Mouse (Mus musculus): ENCODE data around the gene Zfp638. TPM values are rescaled to one million over a fixed set of nuclear protein-coding genes. Genes with fewer than 3 reads are reported as not detected.
"Not testable (repeated sequence)": the region's sequence is repeated elsewhere in the genome, so short reads cannot be mapped to it uniquely, and the experiment has no call there.

Zfp638 gene
- 108 and 110 TPM in 2 replicates for polyA plus RNA-seq (2014; fragmentation: Nextera tagmentation; extraction: Ambion mirVana)

DNA sequence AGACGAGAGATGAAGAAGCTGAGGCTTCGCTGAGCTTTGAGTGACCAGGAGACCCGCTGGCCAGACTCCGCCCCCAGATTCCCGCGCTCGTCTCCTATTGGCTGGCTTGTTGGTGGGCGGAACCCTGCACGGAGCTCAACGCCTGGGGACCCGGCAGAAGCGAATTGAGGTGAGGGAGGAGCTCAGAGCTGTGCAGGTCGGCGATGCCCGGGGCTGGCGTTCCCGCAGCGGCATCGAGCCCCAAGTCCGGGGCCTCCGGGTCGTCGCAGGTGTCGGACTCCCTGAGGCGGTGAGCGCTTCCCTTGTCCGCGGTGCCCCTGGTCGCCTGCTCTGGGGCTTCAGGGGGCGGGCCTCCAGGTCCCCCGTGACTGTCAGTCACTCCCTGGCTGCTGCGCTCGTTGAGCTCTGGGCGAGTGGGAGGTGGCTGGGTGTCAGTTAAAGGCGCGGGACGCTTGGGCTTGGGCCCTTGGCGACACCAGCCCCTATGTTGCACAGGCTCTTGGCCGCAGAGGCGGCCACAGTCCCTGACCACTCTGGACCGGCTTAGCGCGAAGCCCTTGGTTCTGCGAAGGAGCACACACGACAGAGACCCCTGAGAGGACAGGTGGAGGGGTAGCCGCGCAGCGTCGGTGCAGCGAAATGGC is at the start of gene Zfp638:
Zfp638 (plus strand) TSS at position 156 of the 644 bp plus-strand sequence.
- under 1% methylated on average over 50 of the region's 50 CpGs for WGBS
- H3K4me3 ChIP-seq (replicated peaks; ENCODE audit: low read depth, low read length), result peak within 1 kb of the TSS; percentile 71
- H3K4me2 ChIP-seq (ENCODE audit: low read length), result peak within 1 kb of the TSS; percentile 99
- H3K36me3 ChIP-seq (ENCODE audit: control insufficient read depth, insufficient read depth, low read length), result no peaks in the 10 kb centered on the region
- peak within 1 kb of the TSS; percentile 65 for H3K9ac ChIP-seq (replicated peaks; ENCODE audit: low read length)
- peak; percentile 92 for DNase-seq
- H3K9me3 ChIP-seq (ENCODE audit: control insufficient read depth, low read length), result no peaks in the 10 kb centered on the region
- ATAC-seq (ENCODE audit: low FRiP score, low TSS enrichment), result peak; percentile 95
- H3K27me3 ChIP-seq (ENCODE audit: control insufficient read depth, insufficient read depth, low read length), result no peaks in the 10 kb centered on the region
- H3K4me1 ChIP-seq (ENCODE audit: control insufficient read depth, insufficient read depth, low read length), result no peaks in the 10 kb centered on the region
- peak within 1 kb of the TSS; percentile 45 for H3K27ac ChIP-seq (replicated peaks; ENCODE audit: low read depth, low read length)

DNA sequence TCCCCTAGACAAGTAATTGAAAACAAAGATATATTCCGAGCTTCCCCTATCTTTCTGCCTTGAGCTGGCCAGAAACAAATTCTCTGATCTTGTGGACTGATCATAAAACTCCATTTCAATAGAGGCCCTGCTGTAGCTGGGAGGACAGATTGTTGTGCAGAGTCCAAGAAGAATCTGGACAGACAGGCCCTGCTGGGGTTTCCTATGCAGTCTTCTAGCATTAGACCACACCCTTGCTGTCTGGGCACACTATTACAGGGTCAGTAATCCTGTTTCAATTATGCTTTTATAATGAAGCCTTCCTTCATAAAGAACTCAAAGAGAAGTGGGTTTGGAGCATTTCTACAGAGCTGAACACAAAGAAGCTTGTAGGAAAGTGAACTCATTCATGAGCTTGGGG is 47.9 kb upstream of the Zfp638 start:
- no peaks in the 10 kb centered on the region for H3K9me3 ChIP-seq (ENCODE audit: control insufficient read depth, low read length)
- 82% methylated on average over 1 of the region's 1 CpGs for WGBS
- H3K4me2 ChIP-seq (ENCODE audit: low read length), result no peak overlapping the region

DNA sequence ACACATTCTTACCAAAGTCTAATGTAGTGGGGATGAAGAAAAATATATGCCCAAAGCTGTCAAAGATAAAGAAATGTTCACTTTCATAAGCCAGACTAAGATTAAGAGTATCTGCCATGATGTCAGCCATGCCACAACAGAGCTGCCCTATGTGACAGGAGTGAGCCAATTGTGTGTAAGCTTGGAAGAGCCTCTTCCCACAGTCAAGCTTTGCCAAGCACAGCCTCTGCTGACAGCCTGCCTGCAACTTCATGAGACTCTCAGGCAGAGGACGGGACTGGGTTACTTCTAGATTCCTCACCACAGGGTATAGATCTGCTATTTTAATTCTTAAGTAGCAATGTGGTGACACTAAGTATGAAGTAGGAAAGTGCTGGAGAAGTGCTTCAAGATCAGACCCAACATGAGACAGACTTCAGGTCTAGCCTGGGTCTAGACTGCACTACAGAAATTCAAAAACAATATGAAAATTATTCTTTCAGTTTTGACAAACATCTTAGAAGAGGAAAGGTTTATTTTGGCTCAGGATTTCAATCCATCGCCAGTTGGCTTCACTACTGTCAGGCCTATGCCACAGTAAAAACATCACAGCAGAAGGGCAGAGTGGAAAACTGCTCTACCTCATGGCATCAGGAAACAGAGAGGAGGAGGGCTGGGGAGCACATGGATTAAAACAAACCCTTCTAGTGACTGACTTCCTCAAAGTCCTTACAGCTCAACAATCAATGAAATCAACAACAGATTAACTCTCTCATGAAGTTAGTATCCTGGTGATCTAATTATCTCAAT is 46.0 kb upstream of the Zfp638 start:
- 84% methylated on average over 2 of the region's 2 CpGs for WGBS
- no peak for ATAC-seq (ENCODE audit: low FRiP score, low TSS enrichment)
- H3K36me3 ChIP-seq (ENCODE audit: control insufficient read depth, insufficient read depth, low read length), result peaks cover 3% of the 10 kb centered on the region; the same call in 1 of the 2 replicates

More for the DNA sequence above, 47.9 kb upstream of the Zfp638 start:
- DNase-seq (no peak), ATAC-seq (ENCODE audit: low FRiP score, low TSS enrichment) (no peak)
- Histone ChIP-seq H3K27me3 (ENCODE audit: control insufficient read depth, insufficient read depth, low read length) (no peaks in the 10 kb centered on the region), H3K4me1 (ENCODE audit: control insufficient read depth, insufficient read depth, low read length) (no peaks in the 10 kb centered on the region), H3K36me3 (ENCODE audit: control insufficient read depth, insufficient read depth, low read length) (peaks cover 13% of the 10 kb centered on the region), H3K9ac (replicated peaks; ENCODE audit: low read length) (no peak overlapping the region), H3K27ac (replicated peaks; ENCODE audit: low read depth, low read length) (no peak overlapping the region), H3K4me3 (replicated peaks; ENCODE audit: low read depth, low read length) (no peak overlapping the region)

DNA sequence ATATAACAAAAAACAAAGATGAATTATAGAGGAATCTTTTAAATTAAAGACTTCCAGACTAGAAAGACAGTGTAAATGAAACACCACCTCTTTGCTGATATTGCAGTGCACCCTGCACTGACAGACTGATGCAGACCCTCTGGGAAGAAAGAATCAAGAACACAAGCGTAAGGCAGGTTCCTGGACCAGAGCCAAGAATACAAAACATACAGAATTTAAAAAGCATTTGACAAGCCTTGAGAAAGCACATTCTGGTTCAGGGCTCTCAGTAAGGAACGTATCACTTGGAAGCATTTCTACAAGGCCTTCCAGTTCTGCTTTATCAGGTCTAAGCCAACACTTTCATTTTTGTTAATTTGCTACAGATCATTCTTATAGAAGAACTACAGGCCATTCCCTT is 45.1 kb upstream of the Zfp638 start:
- Histone ChIP-seq H3K9ac (replicated peaks; ENCODE audit: low read length) (no peak overlapping the region), H3K4me2 (ENCODE audit: low read length) (no peak overlapping the region), H3K4me3 (replicated peaks; ENCODE audit: low read depth, low read length) (no peak overlapping the region), H3K9me3 (ENCODE audit: control insufficient read depth, low read length) (no peaks in the 10 kb centered on the region), H3K4me1 (ENCODE audit: control insufficient read depth, insufficient read depth, low read length) (no peaks in the 10 kb centered on the region), H3K36me3 (ENCODE audit: control insufficient read depth, insufficient read depth, low read length) (peaks cover 3% of the 10 kb centered on the region; the same call in 1 of the 2 replicates), H3K27me3 (ENCODE audit: control insufficient read depth, insufficient read depth, low read length) (no peaks in the 10 kb centered on the region), H3K27ac (replicated peaks; ENCODE audit: low read depth, low read length) (no peak overlapping the region)
- WGBS, result 32% methylated on average over 2 of the region's 2 CpGs
- ATAC-seq (ENCODE audit: low FRiP score, low TSS enrichment) (no peak), DNase-seq (peak; percentile 52)

More for the DNA sequence above, 46.0 kb upstream of the Zfp638 start:
- no peaks in the 10 kb centered on the region for H3K4me1 ChIP-seq (ENCODE audit: control insufficient read depth, insufficient read depth, low read length)
- no peak overlapping the region for H3K4me2 ChIP-seq (ENCODE audit: low read length)
- no peak overlapping the region for H3K4me3 ChIP-seq (replicated peaks; ENCODE audit: low read depth, low read length)
- H3K9ac ChIP-seq (replicated peaks; ENCODE audit: low read length), result no peak overlapping the region
- no peak for DNase-seq
- no peaks in the 10 kb centered on the region for H3K27me3 ChIP-seq (ENCODE audit: control insufficient read depth, insufficient read depth, low read length)
- no peaks in the 10 kb centered on the region for H3K9me3 ChIP-seq (ENCODE audit: control insufficient read depth, low read length)
- no peak overlapping the region for H3K27ac ChIP-seq (replicated peaks; ENCODE audit: low read depth, low read length)

DNA sequence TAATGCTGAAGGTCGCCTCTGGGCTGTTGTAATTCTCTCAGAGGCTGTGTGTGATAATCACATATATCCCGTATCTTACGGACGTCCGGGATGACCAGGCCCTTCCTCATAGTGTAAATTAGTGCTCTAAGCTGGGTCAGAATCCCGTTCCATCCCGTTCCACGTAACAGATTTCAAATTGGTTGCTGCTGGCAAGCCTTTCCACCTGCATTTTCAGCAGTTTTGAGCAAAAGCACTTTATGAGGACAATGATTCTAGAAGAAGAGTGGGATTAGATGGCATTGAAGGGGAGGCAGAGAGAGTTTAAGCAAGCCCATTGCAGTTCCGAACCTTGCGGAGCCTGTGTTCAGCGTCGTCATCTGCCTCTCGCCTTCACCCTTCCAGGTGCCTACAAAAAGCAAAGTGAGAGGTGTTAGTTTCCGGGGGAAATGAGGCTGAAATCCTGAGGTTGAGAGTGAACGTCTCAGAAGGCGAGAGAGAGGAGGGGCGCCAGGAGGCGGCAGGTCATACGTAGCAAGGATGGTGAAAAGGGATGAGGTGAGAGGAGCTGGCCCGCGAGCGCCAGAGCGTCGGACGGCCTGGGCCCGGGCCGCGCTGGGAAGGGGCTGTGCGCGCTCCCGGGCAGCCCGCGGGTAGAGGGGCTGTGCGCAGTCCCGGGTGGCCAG is 35.8 kb upstream of the Zfp638 start:
- H3K9me3 ChIP-seq (ENCODE audit: control insufficient read depth, low read length), result no peaks in the 10 kb centered on the region
- peak overlapping the region; percentile 90 for H3K27ac ChIP-seq (replicated peaks; ENCODE audit: low read depth, low read length)
- H3K27me3 ChIP-seq (ENCODE audit: control insufficient read depth, insufficient read depth, low read length), result no peaks in the 10 kb centered on the region
- ATAC-seq (ENCODE audit: low FRiP score, low TSS enrichment) (peak; percentile 85), DNase-seq (no peak)
- peak overlapping the region; percentile 70 for H3K4me3 ChIP-seq (replicated peaks; ENCODE audit: low read depth, low read length)
- WGBS, result under 1% methylated on average over 35 of the region's 35 CpGs
- no peaks in the 10 kb centered on the region for H3K36me3 ChIP-seq (ENCODE audit: control insufficient read depth, insufficient read depth, low read length)
- peak overlapping the region; percentile 80 for H3K9ac ChIP-seq (replicated peaks; ENCODE audit: low read length)
- H3K4me2 ChIP-seq (ENCODE audit: low read length), result peak overlapping the region; percentile 61
- H3K4me1 ChIP-seq (ENCODE audit: control insufficient read depth, insufficient read depth, low read length), result peaks cover 19% of the 10 kb centered on the region; the same call in 1 of the 2 replicates

DNA sequence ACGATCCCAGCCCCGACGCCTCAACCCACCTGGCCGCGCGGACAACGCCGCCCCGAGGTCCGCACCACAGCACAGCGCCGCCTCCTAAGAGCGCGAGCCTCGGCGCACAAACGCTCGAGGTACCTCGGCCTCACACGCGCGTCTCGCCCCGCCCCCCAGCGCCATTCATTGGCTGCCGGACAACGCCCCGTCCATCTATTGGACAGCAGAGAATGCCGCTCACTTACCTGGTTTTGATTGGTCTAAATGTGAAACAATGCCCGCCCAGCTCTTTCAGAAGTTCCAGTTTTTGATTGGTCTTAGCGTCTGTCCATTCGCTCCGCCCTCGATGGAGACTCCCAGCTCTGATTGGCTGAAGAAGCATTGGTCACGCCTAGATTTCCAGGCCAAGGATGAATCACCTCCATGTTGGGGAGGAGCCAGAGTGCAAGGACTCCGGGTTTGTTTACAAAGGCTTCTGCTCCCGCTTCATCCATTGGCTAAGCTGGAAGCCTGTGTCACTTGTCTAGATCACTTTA is 35.2 kb upstream of the Zfp638 start, which contains the start of gene Paip2b:
Paip2b (minus strand) TSS at position 136 of the 518 bp plus-strand sequence.
- Histone ChIP-seq H3K9ac (replicated peaks; ENCODE audit: low read length) (peak within 1 kb of the TSS; percentile 80), H3K4me1 (ENCODE audit: control insufficient read depth, insufficient read depth, low read length) (peaks cover 19% of the 10 kb centered on the region; the same call in 1 of the 2 replicates), H3K36me3 (ENCODE audit: control insufficient read depth, insufficient read depth, low read length) (no peaks in the 10 kb centered on the region), H3K27me3 (ENCODE audit: control insufficient read depth, insufficient read depth, low read length) (no peaks in the 10 kb centered on the region), H3K4me3 (replicated peaks; ENCODE audit: low read depth, low read length) (peak within 1 kb of the TSS; percentile 70), H3K27ac (replicated peaks; ENCODE audit: low read depth, low read length) (peak within 1 kb of the TSS; percentile 90), H3K9me3 (ENCODE audit: control insufficient read depth, low read length) (no peaks in the 10 kb centered on the region), H3K4me2 (ENCODE audit: low read length) (peak within 1 kb of the TSS; percentile 61)
- DNase-seq (peak; percentile 99), ATAC-seq (ENCODE audit: low FRiP score, low TSS enrichment) (peak; percentile 99)
- under 1% methylated on average over 37 of the region's 37 CpGs for WGBS

DNA sequence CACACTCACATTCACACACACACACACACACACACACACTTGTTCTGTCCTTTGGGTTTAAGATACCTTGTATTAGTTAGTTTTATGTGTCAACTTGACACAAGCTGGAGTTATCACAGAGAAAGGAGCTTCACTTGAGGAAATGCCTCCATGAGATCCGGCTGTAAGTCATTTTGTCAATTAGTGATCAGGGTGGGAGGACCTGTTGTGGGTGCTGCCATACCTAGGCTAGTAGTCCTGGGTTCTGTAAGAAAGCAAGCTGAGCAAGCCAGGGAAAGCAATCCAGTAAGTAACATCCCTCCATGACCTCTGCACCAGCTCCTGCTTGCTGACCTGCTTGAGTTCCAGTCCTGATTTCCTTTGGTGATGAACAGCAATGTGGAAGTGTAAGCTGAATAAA is 34.5 kb upstream of the Zfp638 start:
- ATAC-seq (ENCODE audit: low FRiP score, low TSS enrichment); H3K27me3 ChIP-seq (ENCODE audit: control insufficient read depth, insufficient read depth, low read length); DNase-seq; H3K36me3 ChIP-seq (ENCODE audit: control insufficient read depth, insufficient read depth, low read length); H3K9me3 ChIP-seq (ENCODE audit: control insufficient read depth, low read length): not testable (repeated sequence)
- 69% methylated on average over 1 of the region's 1 CpGs for WGBS
- Histone ChIP-seq H3K4me2 (ENCODE audit: low read length) (peak overlapping the region; percentile 50), H3K4me1 (ENCODE audit: control insufficient read depth, insufficient read depth, low read length) (peaks cover 19% of the 10 kb centered on the region; the same call in 1 of the 2 replicates), H3K4me3 (replicated peaks; ENCODE audit: low read depth, low read length) (peak overlapping the region; percentile 21; the same call in 1 of the 2 replicates), H3K27ac (replicated peaks; ENCODE audit: low read depth, low read length) (0 out of 2 replicates have a peak overlapping the region, but pooled peaks have one; percentile 15), H3K9ac (replicated peaks; ENCODE audit: low read length) (0 out of 2 replicates have a peak overlapping the region, but pooled peaks have one; percentile 4)

DNA sequence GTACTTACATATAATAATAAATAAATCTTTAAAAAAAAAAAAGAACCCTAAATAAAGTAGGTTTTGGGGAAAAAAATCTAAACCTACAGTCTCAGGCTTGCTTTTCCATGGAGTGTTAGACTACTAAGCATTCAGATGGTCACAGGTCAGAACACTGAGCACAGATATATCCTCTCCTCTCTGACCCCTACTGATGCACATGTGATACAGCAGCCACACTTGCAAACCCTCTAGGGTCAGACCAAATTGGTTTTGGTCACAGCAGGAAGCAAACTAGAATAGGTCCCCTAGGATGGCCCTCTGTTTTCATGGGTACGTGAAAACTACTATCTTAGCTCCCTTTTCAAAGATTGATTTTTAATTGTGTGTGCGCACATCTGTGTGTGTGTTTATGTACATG is 30.1 kb upstream of the Zfp638 start:
- Histone ChIP-seq H3K27me3 (ENCODE audit: control insufficient read depth, insufficient read depth, low read length) (no peaks in the 10 kb centered on the region), H3K9ac (replicated peaks; ENCODE audit: low read length) (no peak overlapping the region), H3K27ac (replicated peaks; ENCODE audit: low read depth, low read length) (no peak overlapping the region), H3K9me3 (ENCODE audit: control insufficient read depth, low read length) (no peaks in the 10 kb centered on the region), H3K4me3 (replicated peaks; ENCODE audit: low read depth, low read length) (no peak overlapping the region), H3K36me3 (ENCODE audit: control insufficient read depth, insufficient read depth, low read length) (no peaks in the 10 kb centered on the region), H3K4me2 (ENCODE audit: low read length) (no peak overlapping the region), H3K4me1 (ENCODE audit: control insufficient read depth, insufficient read depth, low read length) (no peaks in the 10 kb centered on the region)
- no peak for DNase-seq
- 87% methylated on average over 2 of the region's 2 CpGs for WGBS
- no peak for ATAC-seq (ENCODE audit: low FRiP score, low TSS enrichment)

Data from midbrain, embryonic 14.5 days (tissue).